Mouse (Mus musculus) cortical plate, adult 2 months (tissue): ENCODE results near the gene Brwd1.

Source experiments
- CTCF ChIP-seq: fragments of 200-500 bp; IDR thresholded peaks from 2 replicates; pipeline ENCODE4 v1.5.1; 2011; ENCODE audit warnings: mild to moderate bottlenecking, control low read depth, low read length; ENCODE audit not compliant: insufficient read depth; ENCODE audit errors: extremely low read depth
- POLR2A ChIP-seq: fragments of 200-500 bp; IDR thresholded peaks from 2 replicates; pipeline ENCODE4 v1.6.1; 2011; ENCODE audit warnings: mild to moderate bottlenecking, low read length, control low read depth; ENCODE audit not compliant: insufficient read depth; ENCODE audit errors: extremely low read depth

DNA sequence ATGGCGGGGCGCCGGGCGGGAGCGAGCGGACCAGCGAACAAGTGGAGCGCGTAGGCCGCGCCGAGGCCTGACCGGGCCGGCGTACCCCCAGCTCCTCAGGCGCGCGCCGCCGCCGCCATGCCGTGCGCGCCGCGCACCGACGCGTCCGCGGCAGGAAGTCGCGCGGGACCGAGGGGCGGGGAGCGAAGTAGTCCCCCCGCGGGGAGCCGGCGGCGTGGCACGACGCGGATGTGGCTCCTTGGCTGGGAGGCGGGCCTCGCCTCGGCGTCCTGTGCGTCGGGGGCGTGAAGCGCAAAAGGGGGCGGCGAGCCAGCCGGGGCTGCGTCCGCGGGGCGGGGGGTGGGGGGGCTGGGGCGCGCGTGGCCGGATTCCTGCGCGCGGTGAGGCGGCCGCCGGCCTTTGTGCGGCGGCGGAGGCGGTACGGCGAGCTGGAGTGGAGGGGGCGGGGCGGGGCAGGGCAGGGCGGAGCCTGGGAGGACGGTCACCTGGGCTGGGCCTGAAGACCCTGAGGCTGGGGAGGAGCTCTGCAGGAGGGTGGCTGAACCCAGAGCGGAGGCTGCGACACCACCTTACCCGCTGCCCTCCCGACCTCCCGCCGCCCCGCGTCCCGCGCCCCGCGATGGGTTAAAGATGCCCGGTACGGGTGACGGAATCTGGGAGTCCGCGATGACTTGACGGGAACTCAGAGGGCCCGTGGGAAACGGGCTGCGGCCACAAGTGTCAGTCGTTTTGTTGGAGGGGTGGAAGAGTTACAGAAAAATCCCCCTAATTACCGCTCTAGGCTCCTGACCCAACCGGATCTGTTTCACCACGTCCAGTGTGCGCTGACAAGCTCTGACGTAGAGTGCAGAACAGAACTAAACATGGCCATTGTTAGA, at the start of gene Brwd1:
- peak; percentile 73; the same call in 1 of the 2 replicates for TF ChIP-seq POLR2A
- TF ChIP-seq CTCF: no peak
